Mouse (Mus musculus) brain, embryonic 14.5 days (tissue): Measurements from ENCODE around the gene Sirpa. TPM values are rescaled to one million over a fixed set of nuclear protein-coding genes. Genes with fewer than 3 reads are reported as not detected.
A peak's percentile ranks its signal among the peaks of the same experiment; 100 is the strongest.

Experiments used
- DNase-seq: peaks from one replicate; pipeline ENCODE4 v3.0.0-alpha.2; 2011; ENCODE audit warnings: low read depth
- CTCF ChIP-seq: fragments of 200-500 bp; IDR thresholded peaks from 2 replicates; pipeline ENCODE4 v1.5.1; 2012; ENCODE audit warnings: inconsistent platforms, mild to moderate bottlenecking, moderate library complexity, borderline replicate concordance; ENCODE audit not compliant: insufficient read depth, insufficient read length; ENCODE audit errors: extremely low read depth
- POLR2A ChIP-seq: fragments of 200-500 bp; IDR thresholded peaks from 2 replicates; pipeline ENCODE4 v1.6.1; 2012; ENCODE audit warnings: mild to moderate bottlenecking, inconsistent platforms, borderline replicate concordance; ENCODE audit not compliant: poor library complexity, insufficient read depth, insufficient read length, severe bottlenecking; ENCODE audit errors: extremely low read depth
- polyA plus RNA-seq: library from polyadenylated mRNA; depleted of rRNA; stranded (reverse); fragments of >200 nt; gene quantifications from 2 replicates; pipeline ENCODE4 v1.2.3, GENCODE M21; 2012

Sirpa gene
- polyA plus RNA-seq, 1 experiment, result 44.6 TPM

GRCm38 (mm10) chr2:129630532-129630886 is 37.9 kb downstream of the Sirpa start:
- TF ChIP-seq CTCF, result no peak
- TF ChIP-seq POLR2A, result no peak
- DNase-seq, result no peak

GRCm38 (mm10) chr2:129630978-129631660 is 38.5 kb downstream of the Sirpa start:
- TF ChIP-seq CTCF (no peak), POLR2A (no peak)
- no peak for DNase-seq

GRCm38 (mm10) chr2:129632324-129632723 is 39.7 kb downstream of the Sirpa start:
- DNase-seq, result no peak
- TF ChIP-seq POLR2A (no peak), CTCF (no peak)

- TF ChIP-seq POLR2A, result no peak
- no peak for TF ChIP-seq CTCF
- no peak for DNase-seq
Measured at GRCm38 (mm10) chr2:129633077-129633732, 40.6 kb downstream of the Sirpa start.

- no peak for DNase-seq
- TF ChIP-seq CTCF (no peak), POLR2A (no peak)
Measured at GRCm38 (mm10) chr2:129633982-129634381, 41.3 kb downstream of the Sirpa start.

GRCm38 (mm10) chr2:129652616-129653015 is 60.0 kb downstream of the Sirpa start:
- DNase-seq, result peak; percentile 12
- no peak for TF ChIP-seq CTCF
- TF ChIP-seq POLR2A, result no peak

- no peak for DNase-seq
- TF ChIP-seq POLR2A (no peak), CTCF (no peak)
Measured at GRCm38 (mm10) chr2:129653632-129654031, 61.0 kb downstream of the Sirpa start.

- peak; percentile 44 for DNase-seq
- no peak for TF ChIP-seq POLR2A
- TF ChIP-seq CTCF, result no peak
Measured at GRCm38 (mm10) chr2:129654233-129654950, 61.8 kb downstream of the Sirpa start.

GRCm38 (mm10) chr2:129655033-129655432 is 62.4 kb downstream of the Sirpa start:
- no peak for TF ChIP-seq CTCF
- TF ChIP-seq POLR2A, result no peak
- DNase-seq, result no peak

GRCm38 (mm10) chr2:129658796-129659195 is 66.2 kb downstream of the Sirpa start:
- TF ChIP-seq POLR2A (no peak), CTCF (no peak)
- DNase-seq, result no peak

- no peak for DNase-seq
- TF ChIP-seq CTCF (peak; percentile 20; the same call in 1 of the 2 replicates), POLR2A (no peak)
Measured at GRCm38 (mm10) chr2:129660020-129660419, 67.4 kb downstream of the Sirpa start.

- TF ChIP-seq CTCF (no peak), POLR2A (no peak)
- peak; percentile 12 for DNase-seq
Measured at GRCm38 (mm10) chr2:129662484-129662883, 69.8 kb downstream of the Sirpa start.

GRCm38 (mm10) chr2:129671911-129672310 is 79.3 kb downstream of the Sirpa start:
- TF ChIP-seq CTCF, result no peak
- TF ChIP-seq POLR2A, result no peak
- DNase-seq, result no peak
